Mouse (Mus musculus) A20 (cell line): ENCODE results near the gene Cerk.

ENCODE experiments used
- DNase-seq: peaks from one replicate; pipeline ENCODE4 v3.0.0-alpha.2; 2011; ENCODE audit warnings: low read depth, low spot score

Gene Cerk

DNA sequence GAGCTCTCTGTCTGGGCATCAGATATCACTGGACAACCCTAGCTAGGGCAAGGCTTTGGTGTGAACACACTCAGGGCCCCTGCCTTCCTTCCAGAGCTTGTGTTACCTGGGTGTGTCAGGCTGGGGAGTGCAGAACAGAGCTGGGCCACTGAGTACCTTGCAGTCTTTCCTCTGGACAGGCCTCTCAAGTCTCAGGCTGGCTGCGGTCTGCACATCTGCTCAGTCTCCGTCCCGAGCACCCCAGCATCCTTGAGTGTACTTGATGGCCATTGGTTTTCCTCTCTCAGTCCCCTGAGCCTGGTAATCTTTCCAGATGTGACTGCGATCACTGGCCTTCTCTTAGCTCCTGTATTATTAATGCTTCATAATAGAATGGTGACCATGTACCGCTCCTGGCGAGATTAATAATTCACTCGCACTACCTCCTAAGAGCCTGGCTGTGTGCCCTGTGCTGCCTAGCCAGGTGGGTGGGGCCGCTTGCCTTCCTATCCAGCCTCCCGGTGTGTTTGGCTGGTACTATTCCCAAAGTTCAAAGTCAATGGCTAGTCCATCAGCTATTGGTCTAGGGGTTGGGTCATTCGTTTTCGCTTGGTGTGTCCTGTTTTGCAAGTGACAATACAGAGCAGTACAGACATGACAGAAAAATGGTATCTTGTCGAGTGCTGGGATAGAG, 93.8 kb downstream of the Cerk start:
- no peak for DNase-seq

DNA sequence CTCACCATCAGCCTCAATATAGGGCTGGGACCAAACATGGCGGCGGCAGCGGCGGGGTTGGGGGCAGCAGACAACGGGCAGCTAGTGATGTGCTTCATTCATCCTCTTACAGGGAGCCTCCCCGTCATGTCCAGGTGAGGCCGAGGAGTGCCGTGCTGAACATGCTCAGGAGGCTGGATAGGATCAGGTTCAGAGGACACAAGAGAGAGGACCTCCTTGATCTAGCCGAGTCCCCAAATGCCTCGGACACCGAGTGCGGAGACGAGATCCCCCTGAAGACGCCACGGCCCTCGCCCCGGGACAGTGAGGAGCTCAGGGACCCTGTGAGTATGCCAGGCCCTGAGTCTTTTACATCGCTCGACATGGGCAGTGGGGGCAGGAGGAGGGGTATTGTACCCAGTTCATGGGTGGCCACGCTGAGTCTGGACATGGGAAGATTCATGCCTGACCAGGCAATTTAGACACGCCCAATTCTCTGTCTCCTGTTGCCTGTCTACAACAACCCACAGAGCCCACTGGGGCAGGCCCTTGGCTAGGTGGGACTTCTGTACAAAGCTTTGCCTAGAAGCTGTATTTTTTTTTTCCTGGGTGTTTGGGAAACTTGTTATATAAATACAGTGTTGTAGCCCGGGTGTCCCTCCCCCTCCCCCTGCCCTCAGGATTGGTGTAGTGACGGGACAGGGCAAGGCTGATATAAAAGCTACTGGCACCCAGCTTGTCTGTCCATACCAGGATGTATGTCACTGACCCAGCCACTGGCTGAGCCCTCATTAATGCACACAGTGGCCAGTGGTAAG, 94.5 kb downstream of the Cerk start:
- DNase-seq, result no peak

DNA sequence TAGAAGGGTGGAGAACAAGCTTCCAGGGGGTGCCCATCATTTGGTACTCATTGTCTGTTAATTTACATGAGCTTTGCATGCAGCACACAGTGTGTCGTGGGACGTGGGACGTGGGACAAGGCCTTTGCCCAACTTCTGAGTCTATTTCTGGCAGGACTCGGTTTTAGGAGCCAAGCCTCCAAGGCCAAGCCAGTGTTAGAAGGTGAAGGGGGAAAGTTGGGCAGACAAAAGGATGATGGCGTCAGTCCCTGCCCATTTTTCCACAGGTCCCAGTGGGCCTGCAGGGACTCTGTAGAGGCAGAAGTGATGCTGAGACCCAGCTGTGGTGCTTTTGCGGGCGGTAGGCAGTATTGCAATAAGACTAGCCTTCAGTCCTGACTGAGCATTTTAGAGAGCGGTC, 95.4 kb downstream of the Cerk start:
- DNase-seq, result no peak

DNA sequence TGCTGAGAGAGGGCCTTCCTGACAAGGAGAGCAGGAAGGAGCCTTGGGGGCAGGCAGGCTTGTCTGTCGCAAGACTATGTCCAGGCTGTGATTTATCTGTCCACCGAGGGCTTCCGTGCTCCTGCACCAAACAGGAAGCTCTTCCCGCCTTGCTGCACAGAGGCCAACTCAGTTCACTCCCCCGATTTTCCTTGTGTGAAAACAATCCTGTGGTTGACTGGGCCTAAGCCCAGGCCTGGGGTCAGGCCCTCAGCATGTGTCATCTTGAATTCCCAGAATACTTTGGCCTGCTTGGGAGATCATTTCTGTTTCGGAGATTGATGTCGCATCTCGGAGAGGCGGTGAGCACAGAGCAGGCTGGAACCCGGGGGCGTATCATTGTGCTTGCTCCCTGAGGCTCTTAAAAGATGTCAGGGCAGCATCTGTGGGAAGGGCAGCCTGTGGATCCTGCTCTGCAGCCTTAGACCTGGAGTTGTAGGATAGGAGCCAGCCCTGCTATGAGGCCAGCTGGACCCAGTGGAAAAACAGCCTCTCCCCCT, 95.9 kb downstream of the Cerk start:
- DNase-seq, result no peak
